Mouse (Mus musculus) urinary bladder, postnatal 4 days (tissue): ENCODE measurements around the gene Lgr4.

Experiments
- DNase-seq, 2 experiments: peaks; one replicate each; pipeline ENCODE4 v3.0.0; 2021 to 2022; ENCODE audit warnings: low spot score in 2 of 2

Lgr4 gene

GRCm38 (mm10) chr2:109949519-109949918, 32.1 kb downstream of the Lgr4 start:
- DNase-seq = no peak

GRCm38 (mm10) chr2:109950311-109950710, 32.9 kb downstream of the Lgr4 start:
- DNase-seq = no peak

- no peak for DNase-seq
These were observed 33.6 kb downstream of the Lgr4 start for GRCm38 (mm10) chr2:109951050-109951449.

- DNase-seq = no peak
These were observed 35.7 kb downstream of the Lgr4 start for GRCm38 (mm10) chr2:109953048-109953717.

GRCm38 (mm10) chr2:109953893-109954292, 36.4 kb downstream of the Lgr4 start:
- no peak for DNase-seq

GRCm38 (mm10) chr2:109955060-109955459, 37.6 kb downstream of the Lgr4 start:
- DNase-seq = no peak

- no peak for DNase-seq
These were observed 38.5 kb downstream of the Lgr4 start for GRCm38 (mm10) chr2:109955910-109956309.

GRCm38 (mm10) chr2:109956785-109957184, 39.3 kb downstream of the Lgr4 start:
- no peak for DNase-seq

GRCm38 (mm10) chr2:109958692-109959406, 41.4 kb downstream of the Lgr4 start:
- no peak for DNase-seq

GRCm38 (mm10) chr2:109959407-109960075, 42.1 kb downstream of the Lgr4 start:
- no peak for DNase-seq

GRCm38 (mm10) chr2:109960246-109960645, 42.8 kb downstream of the Lgr4 start:
- no peak for DNase-seq

- DNase-seq = no peak
These were observed 43.7 kb downstream of the Lgr4 start for GRCm38 (mm10) chr2:109961174-109961573.

GRCm38 (mm10) chr2:109963591-109964258, 46.3 kb downstream of the Lgr4 start:
- no peak for DNase-seq

GRCm38 (mm10) chr2:109965753-109966420, 48.4 kb downstream of the Lgr4 start:
- no peak for DNase-seq

GRCm38 (mm10) chr2:109966863-109967262, 49.4 kb downstream of the Lgr4 start:
- no peak for DNase-seq

- no peak for DNase-seq
These were observed 51.9 kb downstream of the Lgr4 start for GRCm38 (mm10) chr2:109969381-109969780.

GRCm38 (mm10) chr2:109969926-109970532, 52.6 kb downstream of the Lgr4 start:
- DNase-seq = no peak

- DNase-seq = no peak
These were observed 53.4 kb downstream of the Lgr4 start for GRCm38 (mm10) chr2:109970744-109971410.

GRCm38 (mm10) chr2:109972310-109972709, 54.9 kb downstream of the Lgr4 start:
- DNase-seq = no peak

- no peak for DNase-seq
These were observed 55.5 kb downstream of the Lgr4 start for GRCm38 (mm10) chr2:109972922-109973321.

GRCm38 (mm10) chr2:109974807-109975206, 57.4 kb downstream of the Lgr4 start:
- no peak for DNase-seq
